Mouse (Mus musculus): ENCODE measurements at regions not wholly inside any gene's neighbourhood (a gene's known extent, or its start where the extent isn't known, plus 50 kb on each side); places are given as distances from the start of the nearest gene placed in this dataset.

DNA sequence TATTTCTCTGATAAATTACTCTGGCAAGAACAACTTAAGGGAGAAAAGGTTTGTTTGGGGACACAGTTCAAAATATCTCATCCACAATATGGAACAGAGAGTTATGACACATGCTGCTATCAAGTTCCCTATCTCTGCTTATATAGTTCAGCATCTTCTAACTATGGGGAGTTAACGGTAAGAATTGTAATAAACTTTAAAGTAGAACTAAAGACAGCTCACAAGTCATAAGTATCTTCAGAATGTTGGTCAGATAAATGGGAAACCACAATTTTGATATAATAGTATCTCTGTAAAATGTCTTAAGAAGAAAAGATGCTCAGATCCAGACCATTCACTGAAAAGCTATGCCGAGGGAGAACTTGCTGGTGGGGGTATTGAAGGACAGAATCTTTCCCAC, 138.5 kb upstream of the Mbnl1 start:
- no peaks in the 10 kb centered on the region for H3K4me1 ChIP-seq (ENCODE audit: control insufficient read depth, insufficient read depth, low read length)
- no peak overlapping the region for H3K4me3 ChIP-seq (replicated peaks; ENCODE audit: extremely low read depth, low read depth, low read length)
- no peak for TF ChIP-seq CTCF (IDR thresholded peaks at IDR 0.05; ENCODE audit: insufficient read depth, low read length)
- TF ChIP-seq POLR2A (IDR thresholded peaks at IDR 0.05; ENCODE audit: borderline replicate concordance, extremely low read depth, low read depth, low read length): no peak
- no peak for DNase-seq
- 89% methylated on average over 2 of the region's 2 CpGs for WGBS

DNA sequence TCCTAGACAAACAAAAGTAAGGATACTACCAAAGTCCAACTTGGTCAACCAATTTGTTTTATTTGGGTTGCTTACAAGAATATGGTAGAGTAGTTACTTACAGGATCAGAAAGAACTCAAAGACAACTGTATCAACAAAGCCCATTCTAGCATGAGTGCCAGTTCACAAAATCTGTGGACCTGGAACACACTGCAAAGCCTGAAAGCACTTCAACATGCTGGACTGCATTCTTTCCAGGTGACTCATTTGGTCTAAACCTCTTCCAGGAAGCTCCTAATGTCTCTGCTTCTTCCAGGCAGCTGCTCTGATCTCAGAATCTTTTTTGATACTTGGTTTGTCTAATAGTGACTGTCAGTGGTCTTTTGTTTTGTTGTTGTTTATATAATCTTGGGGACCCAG, 126.2 kb upstream of the Mbnl1 start:
- peak; percentile 53 for DNase-seq
- no peak overlapping the region for H3K4me3 ChIP-seq (replicated peaks; ENCODE audit: extremely low read depth, low read depth, low read length)
- no peak for TF ChIP-seq POLR2A (IDR thresholded peaks at IDR 0.05; ENCODE audit: borderline replicate concordance, extremely low read depth, low read depth, low read length)
- no peak for TF ChIP-seq CTCF (IDR thresholded peaks at IDR 0.05; ENCODE audit: insufficient read depth, low read length)
- H3K4me1 ChIP-seq (ENCODE audit: control insufficient read depth, insufficient read depth, low read length): peaks cover 3% of the 10 kb centered on the region; the same call in 1 of the 2 replicates

DNA sequence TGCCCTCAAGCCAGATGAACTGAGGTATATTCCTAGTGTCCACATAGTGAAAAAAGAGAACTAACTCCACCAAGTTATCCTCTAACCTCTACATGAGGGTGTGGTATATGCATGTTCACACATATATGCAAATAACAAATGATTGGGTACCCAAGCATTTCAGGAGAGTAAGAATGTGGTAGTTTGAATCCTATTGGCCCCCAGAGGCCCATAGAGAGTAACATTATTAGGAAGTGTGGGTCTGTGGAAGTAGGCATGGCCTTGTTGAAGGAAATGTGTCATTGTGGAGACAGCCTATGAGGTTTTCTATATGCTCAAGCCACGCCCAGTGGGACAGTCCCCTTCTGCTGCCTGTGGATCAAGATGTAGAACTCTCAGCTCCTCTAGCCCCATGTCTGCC, 125.6 kb upstream of the Mbnl1 start:
- Histone ChIP-seq H3K4me3 (replicated peaks; ENCODE audit: extremely low read depth, low read depth, low read length) (no peak overlapping the region), H3K4me1 (ENCODE audit: control insufficient read depth, insufficient read depth, low read length) (peaks cover 3% of the 10 kb centered on the region; the same call in 1 of the 2 replicates)
- DNase-seq: no peak
- no peak for TF ChIP-seq CTCF (IDR thresholded peaks at IDR 0.05; ENCODE audit: insufficient read depth, low read length)
- TF ChIP-seq POLR2A (IDR thresholded peaks at IDR 0.05; ENCODE audit: borderline replicate concordance, extremely low read depth, low read depth, low read length): no peak
- 87% methylated on average over 1 of the region's 1 CpGs for WGBS

DNA sequence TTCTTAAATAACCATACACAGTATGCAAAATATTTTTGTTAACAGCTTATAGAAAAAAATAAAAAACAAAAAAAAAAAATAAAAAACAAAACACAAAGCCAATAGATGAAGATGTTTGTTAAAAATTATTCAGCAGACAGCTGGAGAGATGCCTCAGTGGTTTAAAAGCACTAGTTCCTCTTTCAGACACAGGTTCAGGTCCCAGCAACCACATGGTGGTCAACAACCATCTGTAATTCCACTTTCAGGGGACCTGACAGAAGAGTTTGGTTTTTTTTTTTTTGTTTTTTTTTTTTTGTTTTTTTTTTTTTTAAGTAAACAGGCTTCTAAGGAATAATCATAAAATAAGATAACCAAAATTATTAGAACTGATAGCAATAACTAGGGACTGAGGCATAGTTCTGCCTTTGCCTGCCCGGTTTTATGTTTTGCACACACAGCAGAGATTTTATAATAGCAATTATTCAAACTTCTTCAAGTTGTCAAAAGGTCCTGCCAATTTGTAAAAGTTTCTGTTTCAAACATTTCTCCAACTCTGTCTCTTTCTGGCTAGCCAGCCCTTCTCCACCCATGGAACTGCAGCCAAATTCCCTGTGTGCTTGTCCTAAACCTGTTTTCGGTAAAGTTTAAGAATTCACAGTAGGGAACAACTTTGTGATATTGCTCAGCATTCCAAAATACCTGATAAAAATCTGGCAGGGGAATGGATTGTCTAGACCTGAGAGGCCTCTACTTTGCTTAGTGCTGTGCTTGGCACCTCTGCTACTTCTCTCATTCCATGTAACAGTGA, 101.3 kb upstream of the Mbnl1 start:
- H3K4me3 ChIP-seq (replicated peaks; ENCODE audit: extremely low read depth, low read depth, low read length): no peak overlapping the region
- WGBS: 64% methylated on average over 2 of the region's 2 CpGs
- H3K4me1 ChIP-seq (ENCODE audit: control insufficient read depth, insufficient read depth, low read length): no peaks in the 10 kb centered on the region
- no peak for DNase-seq
- no peak for TF ChIP-seq CTCF (IDR thresholded peaks at IDR 0.05; ENCODE audit: insufficient read depth, low read length)
- TF ChIP-seq POLR2A (IDR thresholded peaks at IDR 0.05; ENCODE audit: borderline replicate concordance, extremely low read depth, low read depth, low read length): no peak

DNA sequence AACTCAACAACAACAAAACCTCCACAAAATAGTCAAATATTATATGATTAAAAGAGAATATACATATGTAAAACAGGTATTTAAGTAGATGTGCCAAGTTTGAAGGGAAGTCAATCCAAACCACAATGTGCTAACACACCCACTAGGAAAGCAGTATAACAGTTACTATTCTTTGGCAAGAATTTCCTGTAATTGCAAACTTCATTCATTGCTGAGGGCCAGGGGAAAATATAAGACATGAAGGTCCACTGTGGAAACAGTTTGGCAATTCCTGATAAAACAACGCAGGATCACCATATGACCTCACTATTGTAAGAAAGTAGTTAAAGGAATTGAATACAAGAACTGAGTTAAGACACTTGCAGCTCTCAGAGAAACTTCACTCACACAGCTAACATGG, 99.0 kb upstream of the Mbnl1 start:
- no peaks in the 10 kb centered on the region for H3K4me1 ChIP-seq (ENCODE audit: control insufficient read depth, insufficient read depth, low read length)
- no peak overlapping the region for H3K4me3 ChIP-seq (replicated peaks; ENCODE audit: extremely low read depth, low read depth, low read length)
- no peak for DNase-seq
- 29% methylated on average over 1 of the region's 1 CpGs for WGBS
- TF ChIP-seq CTCF (IDR thresholded peaks at IDR 0.05; ENCODE audit: insufficient read depth, low read length) (no peak), POLR2A (IDR thresholded peaks at IDR 0.05; ENCODE audit: borderline replicate concordance, extremely low read depth, low read depth, low read length) (no peak)

DNA sequence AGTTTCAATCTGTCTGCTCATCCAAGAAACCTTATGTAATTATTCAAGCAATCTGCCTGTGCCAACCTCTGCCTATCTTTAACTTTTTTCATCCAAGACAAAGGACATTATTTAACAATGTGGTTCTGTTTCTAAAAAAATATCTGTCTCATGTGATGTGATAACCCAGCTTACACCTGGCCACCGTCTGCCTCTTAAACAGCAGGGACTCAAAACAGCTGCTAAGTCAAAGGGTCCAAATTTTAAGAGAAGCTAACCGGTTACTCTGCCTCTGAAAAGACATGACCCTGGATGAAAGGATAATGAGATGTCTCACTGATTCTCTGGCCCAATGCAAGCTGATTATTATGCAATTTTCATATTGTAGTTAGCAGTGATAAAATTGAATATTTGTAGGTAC, 84.0 kb upstream of the Mbnl1 start:
- no peak for TF ChIP-seq CTCF (IDR thresholded peaks at IDR 0.05; ENCODE audit: insufficient read depth, low read length)
- TF ChIP-seq POLR2A (IDR thresholded peaks at IDR 0.05; ENCODE audit: borderline replicate concordance, extremely low read depth, low read depth, low read length): no peak
- no peak for DNase-seq
- H3K4me3 ChIP-seq (replicated peaks; ENCODE audit: extremely low read depth, low read depth, low read length): no peak overlapping the region
- no peaks in the 10 kb centered on the region for H3K4me1 ChIP-seq (ENCODE audit: control insufficient read depth, insufficient read depth, low read length)
- WGBS: 58% methylated on average over 2 of the region's 2 CpGs

DNA sequence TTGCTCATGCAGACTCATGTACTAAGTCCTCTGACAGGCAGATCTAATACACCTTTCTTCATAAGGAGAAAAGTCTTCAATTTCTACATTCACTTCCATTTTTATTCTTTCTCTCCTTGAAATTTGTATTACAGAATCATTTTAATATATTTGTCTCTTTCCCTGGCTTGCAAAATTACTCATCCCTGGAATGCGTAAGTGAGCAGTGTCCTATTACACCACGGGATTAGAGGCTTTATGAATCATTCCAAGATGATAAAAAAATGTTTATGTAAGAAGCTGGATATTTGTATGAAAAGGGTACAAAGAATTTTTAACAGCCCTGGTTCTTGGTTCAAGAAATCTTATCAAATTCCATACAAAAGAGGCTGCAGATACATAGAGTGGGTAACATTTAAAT, 83.6 kb upstream of the Mbnl1 start:
- Histone ChIP-seq H3K4me1 (ENCODE audit: control insufficient read depth, insufficient read depth, low read length) (no peaks in the 10 kb centered on the region), H3K4me3 (replicated peaks; ENCODE audit: extremely low read depth, low read depth, low read length) (no peak overlapping the region)
- 64% methylated on average over 2 of the region's 2 CpGs for WGBS
- TF ChIP-seq CTCF (IDR thresholded peaks at IDR 0.05; ENCODE audit: insufficient read depth, low read length) (no peak), POLR2A (IDR thresholded peaks at IDR 0.05; ENCODE audit: borderline replicate concordance, extremely low read depth, low read depth, low read length) (no peak)
- DNase-seq: no peak

DNA sequence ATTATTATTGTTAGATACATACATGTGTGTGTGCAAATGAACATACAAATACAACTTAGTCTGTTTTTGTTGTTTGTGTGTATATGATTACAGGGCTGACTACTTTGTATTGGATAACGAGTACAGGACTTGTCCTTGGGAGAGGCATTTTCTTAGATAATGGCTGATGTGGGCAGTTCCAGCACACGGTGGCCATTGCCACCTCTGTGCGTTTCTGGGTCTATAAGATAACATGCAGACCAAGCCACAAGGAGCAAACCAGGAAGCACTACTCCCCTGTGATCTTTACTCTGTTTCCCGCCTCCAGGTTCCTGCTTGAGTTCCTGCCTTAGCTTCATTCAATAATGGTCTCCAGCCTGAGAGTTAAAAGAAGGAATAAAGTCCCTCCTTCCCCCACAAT, 77.3 kb upstream of the Mbnl1 start:
- no peaks in the 10 kb centered on the region for H3K4me1 ChIP-seq (ENCODE audit: control insufficient read depth, insufficient read depth, low read length)
- no peak for TF ChIP-seq CTCF (IDR thresholded peaks at IDR 0.05; ENCODE audit: insufficient read depth, low read length)
- TF ChIP-seq POLR2A (IDR thresholded peaks at IDR 0.05; ENCODE audit: borderline replicate concordance, extremely low read depth, low read depth, low read length): no peak
- 59% methylated on average over 4 of the region's 4 CpGs for WGBS
- no peak for DNase-seq
- no peak overlapping the region for H3K4me3 ChIP-seq (replicated peaks; ENCODE audit: extremely low read depth, low read depth, low read length)

DNA sequence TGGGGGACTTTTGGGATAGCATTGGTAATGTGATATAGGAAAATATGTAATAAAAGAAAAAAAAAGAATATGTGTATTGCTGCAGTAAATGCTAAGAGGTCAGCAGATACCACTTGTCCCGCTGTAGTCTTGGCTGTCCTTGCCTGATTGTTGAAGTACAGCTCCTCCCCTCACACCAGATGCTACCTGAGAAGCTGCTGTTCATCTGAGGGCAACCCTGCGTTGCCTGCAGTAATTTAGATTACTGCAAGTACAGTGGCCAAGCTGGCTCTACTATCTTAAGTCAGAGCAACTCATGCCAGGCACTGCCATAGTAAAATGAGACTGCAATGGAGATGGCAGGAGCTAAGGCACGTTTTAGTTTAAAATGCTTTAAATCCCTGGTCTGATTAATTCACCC, 75.7 kb upstream of the Mbnl1 start:
- TF ChIP-seq CTCF (IDR thresholded peaks at IDR 0.05; ENCODE audit: insufficient read depth, low read length) (no peak), POLR2A (IDR thresholded peaks at IDR 0.05; ENCODE audit: borderline replicate concordance, extremely low read depth, low read depth, low read length) (no peak)
- Histone ChIP-seq H3K4me1 (ENCODE audit: control insufficient read depth, insufficient read depth, low read length) (no peaks in the 10 kb centered on the region), H3K4me3 (replicated peaks; ENCODE audit: extremely low read depth, low read depth, low read length) (no peak overlapping the region)
- no peak for DNase-seq
- WGBS: 80% methylated on average over 3 of the region's 3 CpGs

DNA sequence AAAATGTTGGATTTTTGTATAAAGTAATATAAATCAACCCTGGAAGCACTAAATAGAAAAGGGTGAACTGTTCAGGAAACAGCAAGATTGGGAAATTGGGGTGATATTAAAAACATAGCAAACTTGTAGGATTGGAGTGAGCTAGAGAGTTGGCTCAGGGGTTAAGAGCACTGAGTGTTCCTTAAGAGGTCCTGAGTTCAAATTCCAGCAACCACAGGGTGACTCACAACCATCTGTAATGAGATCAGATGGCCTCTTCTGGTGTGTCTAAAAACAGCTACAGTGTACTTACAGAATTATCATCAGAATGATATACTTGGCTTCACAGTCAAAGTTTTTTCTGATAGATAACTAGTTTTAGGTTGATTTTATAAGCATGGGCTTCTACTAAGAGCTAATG, 73.8 kb upstream of the Mbnl1 start:
- Histone ChIP-seq H3K4me1 (ENCODE audit: control insufficient read depth, insufficient read depth, low read length) (no peaks in the 10 kb centered on the region), H3K4me3 (replicated peaks; ENCODE audit: extremely low read depth, low read depth, low read length) (no peak overlapping the region)
- no peak for DNase-seq
- no peak for TF ChIP-seq POLR2A (IDR thresholded peaks at IDR 0.05; ENCODE audit: borderline replicate concordance, extremely low read depth, low read depth, low read length)
- TF ChIP-seq CTCF (IDR thresholded peaks at IDR 0.05; ENCODE audit: insufficient read depth, low read length): no peak

Data from lung, adult 2 months (tissue).